20 mouse cellular contexts compared by ENCODE assay signal in the genomic region with DNA sequence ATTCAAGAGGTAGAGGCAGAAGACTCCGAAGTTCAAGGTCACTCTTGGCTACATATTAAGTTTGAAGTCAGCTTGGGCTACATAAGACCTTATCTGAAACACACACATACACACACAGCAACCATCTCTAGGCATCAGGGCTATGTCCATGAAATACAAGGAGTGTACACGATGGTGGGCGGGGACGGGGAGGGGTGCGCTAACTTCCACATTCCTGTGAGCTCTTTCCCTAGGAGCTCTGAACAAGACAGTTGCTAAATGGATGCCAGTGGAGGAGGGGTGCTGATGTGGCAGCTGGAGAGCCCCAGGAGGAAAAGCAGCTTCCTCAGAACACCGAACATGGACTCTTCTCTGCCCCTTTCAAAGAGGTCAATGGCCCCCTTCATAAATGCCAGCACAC. TPM values are rescaled to one million over a fixed set of nuclear protein-coding genes. Genes with fewer than 3 reads are reported as not detected.
DNase-seq lines count a peak whose midpoint lies in the region; ATAC-seq and TF ChIP-seq lines count a peak whose summit lies in the region.
"Had no signal": no experiment of that assay in that cellular context is flagged by ENCODE, and none has a peak within 500 bp of the region (broad histone marks: within the 10 kb centered on the region; RNA-seq: fewer than 3 reads in every experiment).

No protein-coding gene starts in this region.

- H3K27me3 ChIP-seq in heart, adult 2 months (ENCODE audit: control insufficient read depth, insufficient read depth, low read length), result no peaks in the 10 kb centered on the region
- H3K27me3 ChIP-seq in heart, embryonic 15.5 days, result no peaks in the 10 kb centered on the region
- no peaks in the 10 kb centered on the region for H3K27me3 ChIP-seq in lung, postnatal 0 days (replicated peaks; ENCODE audit: insufficient read depth, low read length)
- H3K27me3 ChIP-seq in stomach, postnatal 0 days (ENCODE audit: control insufficient read depth, insufficient read depth, low read length), result no peaks in the 10 kb centered on the region
- H3K27me3 ChIP-seq: intestine, embryonic 15.5 days; Patski had no signal

- no peak for ATAC-seq in heart, embryonic 15.5 days (replicated peaks; ENCODE audit: insufficient number of reproducible peaks, insufficient read depth, low FRiP score, low read depth)
- ATAC-seq in lung, postnatal 0 days, result peak; percentile 57
- ATAC-seq in stomach, postnatal 0 days (ENCODE audit: low FRiP score, low TSS enrichment), result no peak
- ATAC-seq: forebrain, embryonic 16.5 days; intestine, embryonic 15.5 days; Patski had no signal

- no peak overlapping the region for H3K9ac ChIP-seq in heart, adult 2 months (ENCODE audit: low read depth, low read length)
- H3K9ac ChIP-seq in heart, embryonic 15.5 days, result no peak overlapping the region
- H3K9ac ChIP-seq in lung, postnatal 0 days (replicated peaks; ENCODE audit: low read depth), result no peak overlapping the region
- no peak overlapping the region for H3K9ac ChIP-seq in stomach, postnatal 0 days (ENCODE audit: low read length)
- H3K9ac ChIP-seq: hindbrain, embryonic 14.5 days; intestine, embryonic 15.5 days had no signal

- no peaks in the 10 kb centered on the region; the same call in 1 of the 2 replicates for H3K79me2 ChIP-seq in heart, adult 2 months (replicated peaks; ENCODE audit: control insufficient read depth, insufficient read depth, low read length)

- WGBS in heart, adult 2 months, result 76% methylated on average over 6 of the region's 6 CpGs
- WGBS in heart, embryonic 15.5 days, result 53% methylated on average over 6 of the region's 6 CpGs
- 66% methylated on average over 6 of the region's 6 CpGs for WGBS in lung, postnatal 0 days
- 65% methylated on average over 6 of the region's 6 CpGs for WGBS in stomach, postnatal 0 days

- H3K4me2 ChIP-seq in heart, embryonic 15.5 days, result no peak overlapping the region
- no peak overlapping the region for H3K4me2 ChIP-seq in lung, postnatal 0 days (replicated peaks; ENCODE audit: low read depth, low read length)
- H3K4me2 ChIP-seq in stomach, postnatal 0 days (replicated peaks; ENCODE audit: low read depth), result no peak overlapping the region
- H3K4me2 ChIP-seq: hindbrain, embryonic 14.5 days; intestine, embryonic 15.5 days had no signal

- TF ChIP-seq POLR2A in heart, adult 2 months (IDR thresholded peaks at IDR 0.05; ENCODE audit: insufficient read depth, low read depth, low read length), result no peak

- peak; percentile 61 for DNase-seq in heart, adult 11 months
- DNase-seq in heart, adult 2 months, result no peak
- DNase-seq in heart, postnatal 14 days, result no peak
- DNase-seq in lung, postnatal 0 days (ENCODE audit: low spot score), result peak; percentile 33
- DNase-seq in lung, postnatal 25 days (ENCODE audit: low spot score), result no peak
- DNase-seq in stomach, postnatal 0 days (ENCODE audit: low spot score), result peak; percentile 24
- DNase-seq in urinary bladder, postnatal 25 days (ENCODE audit: low spot score), result no peak
- DNase-seq: adrenal gland, adult 8-10 months; adrenal gland, postnatal 36 days; cerebellum, adult 2 months; cerebellum, postnatal 10 days; gastrocnemius, postnatal 10 days; heart, postnatal 10 days; kidney, adult 8-10 months had no signal

- TF ChIP-seq CTCF in heart, adult 2 months (IDR thresholded peaks at IDR 0.05), result no peak
- TF ChIP-seq CTCF in lung, postnatal 0 days (IDR thresholded peaks at IDR 0.05), result no peak
- TF ChIP-seq CTCF in stomach, postnatal 0 days (IDR thresholded peaks at IDR 0.05; ENCODE audit: low read depth), result no peak

- H3K36me3 ChIP-seq in heart, adult 2 months (ENCODE audit: control insufficient read depth, insufficient read depth, low read length), result no peaks in the 10 kb centered on the region
- H3K36me3 ChIP-seq in heart, embryonic 15.5 days, result no peaks in the 10 kb centered on the region
- H3K36me3 ChIP-seq in lung, postnatal 0 days (ENCODE audit: insufficient read depth, low read length), result no peaks in the 10 kb centered on the region
- H3K36me3 ChIP-seq in stomach, postnatal 0 days (ENCODE audit: control insufficient read depth, insufficient read depth, low read length), result no peaks in the 10 kb centered on the region
- H3K36me3 ChIP-seq: hindbrain, embryonic 10.5 days; intestine, embryonic 15.5 days had no signal

- H3K27ac ChIP-seq in heart, adult 2 months, result no peak overlapping the region
- H3K27ac ChIP-seq in heart, embryonic 15.5 days, result peak overlapping the region; percentile 70
- no peak overlapping the region for H3K27ac ChIP-seq in lung, postnatal 0 days (ENCODE audit: low read length)
- H3K27ac ChIP-seq in stomach, postnatal 0 days (replicated peaks), result no peak overlapping the region
- H3K27ac ChIP-seq: hindbrain, embryonic 10.5 days; hindbrain, embryonic 14.5 days; intestine, embryonic 15.5 days had no signal

- H3K9me3 ChIP-seq in heart, embryonic 15.5 days (replicated peaks), result no peaks in the 10 kb centered on the region
- H3K9me3 ChIP-seq in lung, postnatal 0 days (ENCODE audit: low read length), result no peaks in the 10 kb centered on the region
- no peaks in the 10 kb centered on the region for H3K9me3 ChIP-seq in stomach, postnatal 0 days (ENCODE audit: control insufficient read depth, low read length)
- H3K9me3 ChIP-seq: hindbrain, embryonic 10.5 days; intestine, embryonic 15.5 days had no signal

- intact Hi-C loops in heart, adult 2 months (cut with DNase I), result no loop called here
- intact Hi-C loops in heart, postnatal 14 days (cut with DNase I), result no loop called here

- TF ChIP-seq EP300 in heart, adult 2 months (IDR thresholded peaks at IDR 0.05; ENCODE audit: insufficient read depth, low read depth, low read length), result no peak
- TF ChIP-seq EP300 in lung, postnatal 0 days (IDR thresholded peaks at IDR 0.05), result no peak
- no peak for TF ChIP-seq EP300 in stomach, postnatal 0 days (optimal IDR thresholded peaks at IDR 0.05)

- peaks cover 2% of the 10 kb centered on the region; the same call in 1 of the 2 replicates for H3K4me1 ChIP-seq in heart, adult 2 months (ENCODE audit: control insufficient read depth, insufficient read depth, low read length)
- H3K4me1 ChIP-seq in heart, embryonic 15.5 days (replicated peaks), result peaks cover 20% of the 10 kb centered on the region
- no peaks in the 10 kb centered on the region for H3K4me1 ChIP-seq in lung, postnatal 0 days (ENCODE audit: insufficient read depth, low read depth, low read length)
- no peaks in the 10 kb centered on the region for H3K4me1 ChIP-seq in stomach, postnatal 0 days (replicated peaks; ENCODE audit: control insufficient read depth, insufficient read depth)
- H3K4me1 ChIP-seq: hindbrain, embryonic 10.5 days; intestine, embryonic 15.5 days had no signal

- no peak overlapping the region for H3K4me3 ChIP-seq in heart, adult 2 months
- no peak overlapping the region for H3K4me3 ChIP-seq in heart, embryonic 15.5 days
- H3K4me3 ChIP-seq in lung, postnatal 0 days (ENCODE audit: low read depth, low read length), result no peak overlapping the region
- no peak overlapping the region for H3K4me3 ChIP-seq in stomach, postnatal 0 days (ENCODE audit: low read depth, low read length)
- H3K4me3 ChIP-seq: hindbrain, embryonic 10.5 days; intestine, embryonic 15.5 days had no signal

RNA-seq across cellular contexts. Expression of gene Bcor, which starts 49.6 kb away (rescaled TPM):
- total RNA-seq in heart, adult 2 months (2021), result 10 to 100 TPM; 18.0 to 22.4 TPM
- 11.2 and 15.3 TPM in 2 replicates for polyA plus RNA-seq in heart, adult 2 months (2012; rRNA removed)
- polyA plus RNA-seq in heart, embryonic 15.5 days (2015; fragmentation: Nextera tagmentation; extraction: Ambion mirVana), result 11.7 and 14.9 TPM in 2 replicates
- total RNA-seq in heart, postnatal 14 days (2021), result 10 to 100 TPM; 24.4 to 25.8 TPM
- 8.2 and 12.0 TPM in 2 replicates for polyA plus RNA-seq in lung, postnatal 0 days (2015; fragmentation: Nextera tagmentation; extraction: Ambion mirVana)
- polyA plus RNA-seq in stomach, postnatal 0 days (2015; fragmentation: Nextera tagmentation; extraction: Ambion mirVana), result 4.7 and 5.5 TPM in 2 replicates

Comparison
In these comparisons a context has a peak if more than half of its experiments do, and no peak if none do; other contexts are left out.
1. DNase-seq: peak in heart, adult 11 months (single experiment), lung, postnatal 0 days (single experiment) and stomach, postnatal 0 days (single experiment); none in heart, adult 2 months (0 of 2), heart, postnatal 14 days (0 of 2), lung, postnatal 25 days (single experiment) and urinary bladder, postnatal 25 days (single experiment).